Mouse (Mus musculus): ENCODE results near the gene Irf2bp1. TPM values are rescaled to one million over a fixed set of nuclear protein-coding genes. Genes with fewer than 3 reads are reported as not detected.

The Irf2bp1 gene
- polyA plus RNA-seq, 1 experiment from 2014 or later, result 31.5 TPM

DNA sequence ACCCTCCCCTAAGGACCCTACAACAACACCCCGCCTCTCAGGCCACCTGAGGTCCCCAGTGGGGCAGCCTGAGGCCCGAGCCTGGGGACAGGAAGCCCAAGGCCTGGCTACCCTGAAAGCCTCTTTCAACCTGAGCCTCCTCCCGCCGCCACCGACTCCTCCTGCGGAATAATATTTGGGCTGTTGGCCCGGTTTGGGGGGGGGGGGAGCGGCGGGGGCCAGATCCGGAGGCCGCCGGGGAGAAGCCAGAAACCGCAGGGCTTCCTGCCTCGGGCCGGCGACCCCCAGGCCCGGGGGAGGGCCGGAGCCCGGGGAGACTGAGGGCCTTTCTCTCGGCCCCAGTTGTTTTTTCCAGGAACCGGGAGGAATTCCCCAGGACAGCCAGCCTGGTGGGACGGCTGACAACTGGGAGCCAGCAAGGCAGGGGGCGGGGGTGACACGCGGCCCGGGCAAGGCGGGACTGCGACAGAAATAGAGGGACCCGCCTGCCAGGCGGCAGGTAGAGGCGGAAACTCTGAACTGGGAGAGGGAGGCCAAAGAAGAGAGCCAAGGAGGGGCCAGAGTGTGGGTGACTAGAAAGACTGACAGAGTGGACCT is 8.3 kb downstream of the Irf2bp1 start:
- CTCF ChIA-PET, result interaction anchor here (1.5 kb wide), 1 partner anchor 11 kb away, joined by 3 read pairs; no protein-coding TSS in a partner anchor
- POLR2A ChIA-PET, result interaction anchor here (0.6 kb wide), 1 partner anchor 550 kb away, joined by 4 read pairs; no protein-coding TSS in a partner anchor
- no peak for TF ChIP-seq CTCF (IDR thresholded peaks at IDR 0.05)
- H3K27me3 ChIP-seq, result no peaks in the 10 kb centered on the region
- in situ Hi-C loops (cut with MboI; ENCODE audit: low pct_unique_long_range_greater_than_20kb), result no loop called here
- ATAC-seq, result peak; percentile 22
- no peak for DNase-seq (ENCODE audit: low read depth, low spot score)

GRCm38 (mm10) chr7:19012882-19013281 is 9.0 kb downstream of the Irf2bp1 start:
- DNase-seq (ENCODE audit: low read depth, low spot score) (no peak), ATAC-seq (no peak)
- CTCF ChIA-PET, result no interaction called here
- TF ChIP-seq CTCF (IDR thresholded peaks at IDR 0.05), result no peak
- no peaks in the 10 kb centered on the region for H3K27me3 ChIP-seq
- POLR2A ChIA-PET, result no interaction called here
- in situ Hi-C loops (cut with MboI; ENCODE audit: low pct_unique_long_range_greater_than_20kb), result no loop called here

DNA sequence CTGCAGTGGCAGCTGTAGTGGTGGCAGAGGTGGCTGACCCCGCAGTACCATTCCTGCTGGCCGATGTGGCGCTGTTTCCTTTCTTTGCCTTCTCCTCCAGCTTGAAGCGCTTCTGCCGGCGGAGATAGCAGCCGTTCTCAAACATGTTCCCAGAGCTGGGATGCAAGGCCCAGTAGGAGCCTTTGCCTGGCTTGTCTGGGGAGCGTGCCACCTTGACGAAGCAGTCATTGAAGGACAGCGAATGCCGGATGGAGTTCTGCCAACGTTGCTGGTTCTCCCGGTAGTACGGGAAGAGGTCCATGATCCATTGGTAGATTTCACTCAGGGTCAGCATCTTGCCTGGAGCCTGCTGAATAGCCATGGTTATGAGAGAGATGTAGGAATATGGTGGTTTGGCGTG is 10.6 kb downstream of the Irf2bp1 start:
- POLR2A ChIA-PET, result interaction anchor here (1.0 kb wide), 1 partner anchor 11 kb away, joined by 3 read pairs; no protein-coding TSS in a partner anchor
- TF ChIP-seq CTCF (IDR thresholded peaks at IDR 0.05), result no peak
- in situ Hi-C loops (cut with MboI; ENCODE audit: low pct_unique_long_range_greater_than_20kb), result no loop called here
- CTCF ChIA-PET, result no interaction called here
- H3K27me3 ChIP-seq, result no peaks in the 10 kb centered on the region
- DNase-seq (ENCODE audit: low read depth, low spot score), result no peak
- no peak for ATAC-seq

GRCm38 (mm10) chr7:19016042-19016441 is 12.2 kb downstream of the Irf2bp1 start:
- DNase-seq (ENCODE audit: low read depth, low spot score) (no peak), ATAC-seq (no peak)
- in situ Hi-C loops (cut with MboI; ENCODE audit: low pct_unique_long_range_greater_than_20kb), result no loop called here
- ChIA-PET CTCF (no interaction called here), POLR2A (no interaction called here)
- TF ChIP-seq CTCF (IDR thresholded peaks at IDR 0.05), result no peak
- no peaks in the 10 kb centered on the region for H3K27me3 ChIP-seq

DNA sequence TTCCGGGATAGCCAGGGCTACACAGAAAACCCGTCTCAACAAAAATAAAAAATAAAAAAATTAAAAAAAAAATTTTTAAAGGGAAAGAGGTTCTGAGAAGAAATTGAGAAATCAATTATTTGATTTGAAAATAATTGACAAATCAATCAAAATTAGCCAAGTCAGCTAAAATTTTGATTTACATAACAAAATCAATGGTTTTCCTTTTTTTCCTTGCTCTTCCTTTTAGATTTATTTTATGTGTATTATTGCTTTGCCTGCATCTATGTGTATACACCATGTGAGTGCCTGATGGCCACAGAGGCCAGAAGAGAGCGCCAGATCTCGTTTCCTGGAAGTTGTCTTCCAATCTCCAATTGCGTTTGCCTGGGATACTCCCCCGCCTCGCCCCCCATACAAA is 14.1 kb downstream of the Irf2bp1 start:
- DNase-seq (ENCODE audit: low read depth, low spot score), result no peak
- peaks cover 2% of the 10 kb centered on the region for H3K27me3 ChIP-seq
- in situ Hi-C loops (cut with MboI; ENCODE audit: low pct_unique_long_range_greater_than_20kb), result no loop called here
- ChIA-PET POLR2A (no interaction called here), CTCF (no interaction called here)
- TF ChIP-seq CTCF (IDR thresholded peaks at IDR 0.05), result no peak
- no peak for ATAC-seq

DNA sequence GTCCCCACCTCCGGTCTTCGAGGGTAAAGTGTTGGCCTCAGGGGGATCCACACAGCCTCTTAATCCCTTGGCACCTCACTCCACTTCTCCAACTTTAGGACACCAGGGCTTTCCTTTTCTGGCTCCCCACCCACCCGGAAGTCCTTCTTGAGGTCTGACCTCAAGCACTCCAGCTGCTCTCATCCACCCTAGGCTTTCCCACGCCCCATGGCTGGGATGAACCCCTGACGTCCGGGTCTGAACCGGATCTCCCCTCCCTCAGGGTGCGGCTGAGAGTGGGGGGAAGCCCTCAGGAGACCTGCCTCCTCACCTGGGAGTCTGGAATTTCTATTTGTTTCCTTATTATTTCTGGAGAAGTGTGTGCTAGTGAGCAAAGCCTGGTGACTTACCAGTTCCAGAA is 17.2 kb downstream of the Irf2bp1 start:
- in situ Hi-C loops (cut with MboI; ENCODE audit: low pct_unique_long_range_greater_than_20kb), result no loop called here
- ATAC-seq (no peak), DNase-seq (ENCODE audit: low read depth, low spot score) (no peak)
- ChIA-PET CTCF (interaction anchor here (1.8 kb wide), 1 partner anchor 15 kb away, joined by 6 read pairs; no protein-coding TSS in a partner anchor), POLR2A (no interaction called here)
- TF ChIP-seq CTCF (IDR thresholded peaks at IDR 0.05), result no peak
- H3K27me3 ChIP-seq, result peaks cover 2% of the 10 kb centered on the region

GRCm38 (mm10) chr7:19022189-19022958 is 18.5 kb downstream of the Irf2bp1 start:
- no peak for TF ChIP-seq CTCF (IDR thresholded peaks at IDR 0.05)
- ATAC-seq, result no peak
- DNase-seq (ENCODE audit: low read depth, low spot score), result no peak
- H3K27me3 ChIP-seq, result peaks cover 2% of the 10 kb centered on the region
- ChIA-PET CTCF (interaction anchor here (0.8 to 3.0 kb wide), 5 partner anchors 11 to 126 kb away, joined by 3 to 17 read pairs (median 4); no protein-coding TSS in a partner anchor), POLR2A (interaction anchor here (1.1 kb wide), 1 partner anchor 58 kb away, joined by 3 read pairs; no protein-coding TSS in a partner anchor)
- in situ Hi-C loops (cut with MboI; ENCODE audit: low pct_unique_long_range_greater_than_20kb), result no loop called here

DNA sequence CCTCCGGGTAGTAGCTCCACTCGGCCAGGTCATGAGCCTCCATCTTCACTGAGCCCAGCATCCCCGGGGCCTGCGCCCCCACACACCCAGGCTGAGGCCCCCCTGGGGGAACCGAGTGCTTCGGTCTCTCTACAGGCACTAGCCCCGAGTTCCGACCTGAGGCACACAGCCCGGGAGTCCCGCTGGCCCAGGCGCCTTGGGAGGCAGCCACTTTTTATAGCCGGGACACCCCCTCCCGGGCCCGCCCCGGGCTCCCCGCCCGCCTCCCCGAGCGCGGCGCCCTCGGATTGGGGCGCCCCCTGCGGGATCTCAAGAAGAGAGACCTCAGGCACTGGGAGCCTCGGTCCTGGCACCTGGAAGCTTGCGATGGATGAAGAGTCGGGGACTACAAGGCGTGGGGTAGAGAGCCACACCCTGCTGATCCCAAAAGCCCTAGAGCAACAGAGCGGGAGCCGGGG is 19.5 kb downstream of the Irf2bp1 start, which contains the start of gene Foxa3:
Gene Foxa3, minus strand, starts transcription at position 182 of the 458 bp plus-strand sequence.
- peak; percentile 42 for ATAC-seq
- CTCF ChIA-PET, result interaction anchor here (0.8 to 3.0 kb wide), 6 partner anchors 12 to 127 kb away, joined by 3 to 17 read pairs (median 4); no protein-coding TSS in a partner anchor
- DNase-seq (ENCODE audit: low read depth, low spot score), result no peak
- TF ChIP-seq CTCF (IDR thresholded peaks at IDR 0.05), result no peak
- in situ Hi-C loops (cut with MboI; ENCODE audit: low pct_unique_long_range_greater_than_20kb), result no loop called here
- POLR2A ChIA-PET, result interaction anchor here (1.0 to 1.1 kb wide), 2 partner anchors 21 to 57 kb away, joined by 3 read pairs; no protein-coding TSS in a partner anchor
- peaks cover 2% of the 10 kb centered on the region for H3K27me3 ChIP-seq

DNA sequence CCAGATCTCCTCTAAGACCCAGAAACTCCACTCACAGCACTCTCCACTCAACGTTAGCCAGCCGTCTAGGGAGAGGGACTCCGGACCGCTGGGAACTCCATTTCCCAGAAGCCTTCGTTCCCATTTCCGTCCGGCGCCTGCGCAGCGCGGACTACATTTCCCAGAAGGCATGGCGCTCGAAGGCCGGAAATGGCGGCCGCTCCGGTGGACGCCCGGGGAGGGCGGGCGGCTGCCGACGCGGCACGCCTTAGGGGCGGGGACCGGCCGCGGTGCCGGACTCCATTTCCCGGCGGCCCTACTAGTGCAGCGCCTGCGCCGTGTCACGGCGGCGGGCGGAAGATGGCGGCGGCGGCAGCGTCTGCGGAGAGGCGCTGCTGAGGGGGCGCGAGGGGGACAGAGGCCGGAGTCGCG is 20.3 kb downstream of the Irf2bp1 start, which contains the start of gene Sympk:
Gene Sympk, plus strand, starts transcription at position 282 of the 411 bp plus-strand sequence.
- CTCF ChIA-PET, result interaction anchor here (0.9 to 3.0 kb wide), 2 partner anchors 15 to 17 kb away, joined by 3 to 17 read pairs; no protein-coding TSS in a partner anchor
- DNase-seq (ENCODE audit: low read depth, low spot score) (peak; percentile 72), ATAC-seq (peak; percentile 92)
- in situ Hi-C loops (cut with MboI; ENCODE audit: low pct_unique_long_range_greater_than_20kb), result no loop called here
- POLR2A ChIA-PET, result no interaction called here
- TF ChIP-seq CTCF (IDR thresholded peaks at IDR 0.05), result no peak
- peaks cover 2% of the 10 kb centered on the region for H3K27me3 ChIP-seq

DNA sequence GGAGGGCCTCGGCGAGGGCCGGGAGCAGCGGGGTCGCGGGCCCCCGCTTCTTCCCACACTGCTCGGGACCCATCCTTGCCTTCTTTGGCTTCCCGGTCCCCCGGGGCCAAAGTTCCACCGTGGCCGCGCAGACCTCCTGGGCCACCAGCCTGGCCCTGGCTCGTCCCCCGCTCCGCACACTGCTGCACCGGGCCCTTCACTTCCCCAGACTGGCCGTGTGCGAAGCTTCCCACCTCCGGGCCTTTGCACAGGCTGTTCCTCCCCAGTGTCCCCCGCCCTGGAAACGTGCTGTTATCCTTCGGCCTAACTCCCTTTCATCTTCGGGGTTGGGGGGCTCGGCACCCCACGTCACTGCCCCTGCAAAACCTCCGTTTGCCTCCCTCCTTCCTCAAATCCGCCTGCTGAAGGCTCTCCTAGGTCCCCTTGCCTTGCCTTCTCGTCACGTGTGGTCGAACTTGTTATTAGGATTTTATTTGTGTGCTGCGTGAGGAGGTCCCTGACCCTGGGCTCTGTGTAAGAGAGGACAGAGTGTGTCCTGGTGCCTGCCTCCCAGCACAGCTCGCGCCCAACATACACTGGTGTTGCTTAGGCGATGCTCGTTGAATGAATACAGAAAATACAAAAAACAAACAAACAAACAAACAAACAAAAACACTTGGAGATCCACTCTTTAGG is 20.9 kb downstream of the Irf2bp1 start:
- ChIA-PET CTCF (interaction anchor here (1.4 to 1.7 kb wide), 3 partner anchors 13 to 68 kb away, joined by 3 to 5 read pairs (median 4); no protein-coding TSS in a partner anchor), POLR2A (no interaction called here)
- peaks cover 2% of the 10 kb centered on the region for H3K27me3 ChIP-seq
- ATAC-seq (peak; percentile 13), DNase-seq (ENCODE audit: low read depth, low spot score) (no peak)
- in situ Hi-C loops (cut with MboI; ENCODE audit: low pct_unique_long_range_greater_than_20kb), result no loop called here
- no peak for TF ChIP-seq CTCF (IDR thresholded peaks at IDR 0.05)
